Mouse (Mus musculus): Measurements from ENCODE around the gene Ifrd2. TPM values are rescaled to one million over a fixed set of nuclear protein-coding genes. Genes with fewer than 3 reads are reported as not detected.

The Ifrd2 gene
- polyA plus RNA-seq (2014; fragmentation: Nextera tagmentation; extraction: Ambion mirVana), result 44.6 and 45.7 TPM in 2 replicates

DNA sequence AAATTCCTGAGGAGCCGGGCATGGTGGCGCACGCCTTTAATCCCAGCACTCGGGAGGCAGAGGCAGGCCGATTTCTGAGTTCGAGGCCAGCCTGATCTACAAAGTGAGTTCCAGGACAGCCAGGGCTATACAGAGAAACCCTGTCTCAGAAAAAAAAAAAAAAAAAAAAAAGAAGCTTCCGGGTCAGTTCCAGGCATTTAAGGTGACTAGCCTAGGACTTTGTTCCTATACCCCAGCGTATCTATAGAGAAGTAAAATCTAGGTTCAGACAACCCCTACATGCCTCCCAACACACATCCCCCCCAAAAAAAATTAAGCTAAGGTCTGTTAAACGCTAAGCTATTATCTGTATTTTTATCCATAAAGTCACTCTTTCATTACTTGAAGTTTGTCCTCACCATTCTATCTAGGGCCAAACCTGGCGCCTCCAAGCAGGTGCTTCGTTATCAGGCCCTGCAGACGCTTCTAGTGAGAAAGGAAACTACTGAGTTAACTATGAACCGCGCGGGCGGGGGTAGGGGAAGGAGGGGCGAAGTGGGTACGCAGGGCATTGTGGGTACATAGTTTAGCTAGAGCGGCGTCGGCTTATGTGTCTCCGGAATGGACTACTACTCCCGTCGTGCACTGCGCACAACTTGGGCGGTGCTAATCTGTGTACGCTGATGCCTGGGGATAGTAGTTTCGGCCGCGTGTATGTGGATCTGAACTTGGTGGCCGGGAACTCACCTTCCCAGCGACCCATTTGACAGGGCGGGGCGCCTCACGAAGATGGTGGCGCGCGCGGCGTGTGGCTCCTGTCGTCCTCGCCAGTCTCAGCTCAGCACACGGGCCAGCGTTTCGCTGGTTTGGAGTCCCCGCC, at the start of gene Ifrd2:
TSS of gene Ifrd2 (plus strand) at position 669 of the 859 bp plus-strand sequence.
- H3K4me1 ChIP-seq (ENCODE audit: control insufficient read depth in 2 of 2, insufficient read depth in 2 of 2, low read length in 2 of 2), result peaks cover 23 to 30% of the 10 kb centered on the region in 2 experiments
- H3K9ac ChIP-seq (ENCODE audit: low read length), result peak within 1 kb of the TSS; percentile 79
- H3K4me2 ChIP-seq (ENCODE audit: low read length), result peak within 1 kb of the TSS; percentile 94
- no peaks in the 10 kb centered on the region for H3K27me3 ChIP-seq (ENCODE audit: control insufficient read depth, insufficient read depth, low read length)
- H3K27ac ChIP-seq (replicated peaks in 1 of 2; ENCODE audit: control insufficient read depth in 1 of 2, insufficient read depth in 1 of 2, low read depth in 2 of 2, low read length in 2 of 2), result peak within 1 kb of the TSS; percentile 17 to 64; a peak in 3 of 4 replicates
- peaks cover 46% of the 10 kb centered on the region for H3K36me3 ChIP-seq (ENCODE audit: control insufficient read depth, insufficient read depth, low read length)
- H3K4me3 ChIP-seq (ENCODE audit: control insufficient read depth in 1 of 2, insufficient read depth in 1 of 2, low read depth in 1 of 2, low read length in 2 of 2), result peak within 1 kb of the TSS; percentile 64 to 70
- WGBS, result 11% methylated on average over 46 of the region's 46 CpGs
- ATAC-seq (ENCODE audit: insufficient number of reproducible peaks, insufficient read depth, low FRiP score, low read depth), result peak; percentile 97
- H3K9me3 ChIP-seq (ENCODE audit: control insufficient read depth, low read length), result no peaks in the 10 kb centered on the region

DNA sequence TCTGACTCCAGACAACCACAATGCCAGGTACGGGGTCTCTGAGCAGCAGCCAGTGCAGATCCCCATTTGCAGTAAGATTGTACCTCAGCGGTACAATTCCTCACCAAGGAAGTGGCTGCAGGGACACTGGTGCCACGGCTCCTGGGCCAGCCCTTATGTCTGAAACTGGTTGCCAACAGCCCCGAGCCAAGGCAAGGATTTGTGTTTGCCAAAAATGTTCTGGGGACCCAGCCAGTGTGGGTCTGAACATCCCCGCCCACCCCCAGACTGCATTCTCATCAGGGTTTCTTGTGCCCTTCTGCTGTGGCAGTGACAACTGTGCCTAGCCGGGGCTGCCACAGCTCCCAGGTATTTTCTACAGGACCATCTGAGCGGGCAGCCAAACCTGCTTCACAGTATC, 49.2 kb upstream of the Ifrd2 start:
- Histone ChIP-seq H3K9me3 (ENCODE audit: control insufficient read depth, low read length) (no peaks in the 10 kb centered on the region), H3K27me3 (ENCODE audit: control insufficient read depth, insufficient read depth, low read length) (no peaks in the 10 kb centered on the region), H3K4me3 (ENCODE audit: control insufficient read depth in 1 of 2, insufficient read depth in 1 of 2, low read depth in 1 of 2, low read length in 2 of 2) (no peak overlapping the region), H3K4me2 (ENCODE audit: low read length) (no peak overlapping the region), H3K36me3 (ENCODE audit: control insufficient read depth, insufficient read depth, low read length) (peaks cover 31% of the 10 kb centered on the region), H3K9ac (ENCODE audit: low read length) (no peak overlapping the region), H3K27ac (replicated peaks in 1 of 2; ENCODE audit: control insufficient read depth in 1 of 2, insufficient read depth in 1 of 2, low read depth in 2 of 2, low read length in 2 of 2) (no peak overlapping the region), H3K4me1 (ENCODE audit: control insufficient read depth in 2 of 2, insufficient read depth in 2 of 2, low read length in 2 of 2) (peaks cover 32 to 46% of the 10 kb centered on the region in 2 experiments)
- 90% methylated on average over 7 of the region's 7 CpGs for WGBS
- ATAC-seq (ENCODE audit: insufficient number of reproducible peaks, insufficient read depth, low FRiP score, low read depth), result no peak

GRCm38 (mm10) chr9:107538711-107539110, 48.7 kb upstream of the Ifrd2 start:
- Histone ChIP-seq H3K4me1 (ENCODE audit: control insufficient read depth in 2 of 2, insufficient read depth in 2 of 2, low read length in 2 of 2) (peaks cover 29 to 47% of the 10 kb centered on the region in 2 experiments), H3K27ac (replicated peaks in 1 of 2; ENCODE audit: control insufficient read depth in 1 of 2, insufficient read depth in 1 of 2, low read depth in 2 of 2, low read length in 2 of 2) (no peak overlapping the region), H3K9me3 (ENCODE audit: control insufficient read depth, low read length) (no peaks in the 10 kb centered on the region), H3K9ac (ENCODE audit: low read length) (no peak overlapping the region), H3K36me3 (ENCODE audit: control insufficient read depth, insufficient read depth, low read length) (peaks cover 34% of the 10 kb centered on the region), H3K4me3 (ENCODE audit: control insufficient read depth in 1 of 2, insufficient read depth in 1 of 2, low read depth in 1 of 2, low read length in 2 of 2) (no peak overlapping the region), H3K27me3 (ENCODE audit: control insufficient read depth, insufficient read depth, low read length) (no peaks in the 10 kb centered on the region), H3K4me2 (ENCODE audit: low read length) (no peak overlapping the region)
- ATAC-seq (ENCODE audit: insufficient number of reproducible peaks, insufficient read depth, low FRiP score, low read depth), result no peak
- 88% methylated on average over 3 of the region's 3 CpGs for WGBS

DNA sequence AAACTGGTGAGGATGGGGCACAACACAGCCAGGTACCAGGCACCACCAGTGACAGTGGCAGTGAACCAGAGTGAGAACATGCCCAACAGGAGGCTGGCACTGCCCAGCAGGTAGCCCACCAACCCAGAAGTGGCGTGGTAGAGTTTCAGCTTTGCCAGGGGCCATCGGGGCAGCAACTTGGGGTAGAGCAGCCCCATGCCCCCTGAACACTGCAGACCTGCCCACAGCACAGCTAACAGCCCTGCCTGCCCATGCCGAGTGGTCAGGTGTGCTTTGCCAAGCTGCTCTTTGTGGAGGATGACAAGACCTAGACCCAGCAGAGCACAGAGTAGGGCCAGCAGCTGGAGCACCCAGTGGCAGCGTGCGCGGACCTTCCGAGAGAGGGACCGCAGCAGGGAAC, 47.5 kb upstream of the Ifrd2 start:
- no peak for ATAC-seq (ENCODE audit: insufficient number of reproducible peaks, insufficient read depth, low FRiP score, low read depth)
- WGBS, result 91% methylated on average over 8 of the region's 8 CpGs
- Histone ChIP-seq H3K9ac (ENCODE audit: low read length) (no peak overlapping the region), H3K4me3 (ENCODE audit: control insufficient read depth in 1 of 2, insufficient read depth in 1 of 2, low read depth in 1 of 2, low read length in 2 of 2) (no peak overlapping the region), H3K36me3 (ENCODE audit: control insufficient read depth, insufficient read depth, low read length) (peaks cover 46% of the 10 kb centered on the region), H3K27me3 (ENCODE audit: control insufficient read depth, insufficient read depth, low read length) (no peaks in the 10 kb centered on the region), H3K27ac (replicated peaks in 1 of 2; ENCODE audit: control insufficient read depth in 1 of 2, insufficient read depth in 1 of 2, low read depth in 2 of 2, low read length in 2 of 2) (no peak overlapping the region), H3K4me2 (ENCODE audit: low read length) (no peak overlapping the region), H3K9me3 (ENCODE audit: control insufficient read depth, low read length) (no peaks in the 10 kb centered on the region), H3K4me1 (ENCODE audit: control insufficient read depth in 2 of 2, insufficient read depth in 2 of 2, low read length in 2 of 2) (peaks cover 29 to 42% of the 10 kb centered on the region in 2 experiments)

DNA sequence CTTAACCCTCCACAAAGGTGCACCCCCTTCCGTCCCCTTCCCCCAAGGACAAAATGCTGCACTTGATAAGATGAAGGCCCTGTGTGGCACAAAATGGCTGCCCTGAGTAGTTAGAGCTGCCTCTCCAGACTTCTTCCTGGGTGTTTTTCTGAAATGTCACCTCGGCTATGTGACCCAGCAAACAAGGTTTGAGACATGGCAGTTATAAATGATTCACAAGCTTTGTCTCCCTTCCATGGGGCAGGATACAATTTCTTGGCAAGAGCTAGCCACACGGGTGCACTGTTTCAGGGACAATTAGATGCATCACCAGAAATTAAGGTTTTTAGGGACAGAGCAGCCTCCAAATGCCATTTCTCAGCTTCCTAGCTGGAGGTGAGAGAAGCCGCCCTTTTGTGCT, 47.0 kb upstream of the Ifrd2 start:
- Histone ChIP-seq H3K9ac (ENCODE audit: low read length) (no peak overlapping the region), H3K4me2 (ENCODE audit: low read length) (no peak overlapping the region), H3K9me3 (ENCODE audit: control insufficient read depth, low read length) (no peaks in the 10 kb centered on the region), H3K4me3 (ENCODE audit: control insufficient read depth in 1 of 2, insufficient read depth in 1 of 2, low read depth in 1 of 2, low read length in 2 of 2) (no peak overlapping the region), H3K27me3 (ENCODE audit: control insufficient read depth, insufficient read depth, low read length) (no peaks in the 10 kb centered on the region), H3K36me3 (ENCODE audit: control insufficient read depth, insufficient read depth, low read length) (peaks cover 51% of the 10 kb centered on the region), H3K4me1 (ENCODE audit: control insufficient read depth in 2 of 2, insufficient read depth in 2 of 2, low read length in 2 of 2) (peaks cover 29 to 37% of the 10 kb centered on the region in 2 experiments), H3K27ac (replicated peaks in 1 of 2; ENCODE audit: control insufficient read depth in 1 of 2, insufficient read depth in 1 of 2, low read depth in 2 of 2, low read length in 2 of 2) (no peak overlapping the region)
- 67% methylated on average over 4 of the region's 4 CpGs for WGBS
- ATAC-seq (ENCODE audit: insufficient number of reproducible peaks, insufficient read depth, low FRiP score, low read depth), result no peak

GRCm38 (mm10) chr9:107541005-107541404, 46.4 kb upstream of the Ifrd2 start:
- Histone ChIP-seq H3K27ac (replicated peaks in 1 of 2; ENCODE audit: control insufficient read depth in 1 of 2, insufficient read depth in 1 of 2, low read depth in 2 of 2, low read length in 2 of 2) (0 out of 4 replicates have a peak overlapping the region, but pooled peaks of 1 of the 2 experiments have one; percentile 9), H3K9me3 (ENCODE audit: control insufficient read depth, low read length) (no peaks in the 10 kb centered on the region), H3K4me2 (ENCODE audit: low read length) (peak overlapping the region; percentile 94), H3K4me3 (ENCODE audit: control insufficient read depth in 1 of 2, insufficient read depth in 1 of 2, low read depth in 1 of 2, low read length in 2 of 2) (peak overlapping the region; percentile 69 to 86; a peak in 3 of 4 replicates), H3K4me1 (ENCODE audit: control insufficient read depth in 2 of 2, insufficient read depth in 2 of 2, low read length in 2 of 2) (peaks cover 24 to 31% of the 10 kb centered on the region in 2 experiments), H3K27me3 (ENCODE audit: control insufficient read depth, insufficient read depth, low read length) (no peaks in the 10 kb centered on the region), H3K36me3 (ENCODE audit: control insufficient read depth, insufficient read depth, low read length) (peaks cover 54% of the 10 kb centered on the region), H3K9ac (ENCODE audit: low read length) (peak overlapping the region; percentile 73)
- 33% methylated on average over 10 of the region's 10 CpGs for WGBS
- ATAC-seq (ENCODE audit: insufficient number of reproducible peaks, insufficient read depth, low FRiP score, low read depth), result no peak

DNA sequence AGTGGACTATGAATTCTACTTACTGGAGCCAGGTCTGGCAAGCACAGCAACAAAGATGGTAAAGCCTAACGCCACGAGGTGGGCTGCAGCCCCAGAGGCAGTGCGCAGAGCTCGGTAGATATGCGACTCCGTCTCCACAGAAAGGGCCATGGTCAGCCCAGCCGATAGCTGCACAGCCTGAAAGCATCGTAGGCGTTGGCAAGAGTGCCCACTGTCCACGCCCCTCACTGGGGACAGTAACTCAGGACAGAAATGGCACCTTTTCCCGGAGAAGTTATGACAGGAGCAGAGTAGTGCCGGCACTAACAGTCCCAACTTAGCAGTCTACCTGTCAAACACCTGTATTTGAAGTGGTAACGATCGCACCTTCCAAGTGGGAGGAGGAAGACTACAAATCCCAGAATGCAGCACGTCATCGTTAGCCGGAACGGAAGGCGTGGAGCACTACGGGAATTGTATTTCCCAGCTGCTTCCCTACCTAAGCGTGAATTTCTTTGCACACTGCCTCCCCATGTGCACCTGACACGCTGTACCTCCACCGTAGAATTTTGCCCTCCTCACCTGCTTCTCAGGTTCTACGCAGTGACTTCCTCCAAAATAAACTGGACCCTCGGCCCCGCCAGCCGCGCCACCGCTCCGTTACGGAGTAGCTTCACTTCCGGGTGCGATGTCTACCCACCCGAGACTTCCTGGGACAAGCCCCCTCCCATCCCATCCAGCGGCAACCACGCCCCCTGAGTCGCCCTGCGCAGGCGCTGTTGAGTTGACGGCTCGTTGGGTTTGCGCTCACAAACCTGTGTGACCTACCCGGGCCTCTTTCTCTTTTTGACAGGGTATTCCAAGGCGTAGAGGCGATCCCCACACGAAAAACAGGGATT, 45.7 kb upstream of the Ifrd2 start, which contains the start of the genes Cyb561d2 and Nprl2:
TSS of gene Cyb561d2 (minus strand) at position 720 of the 878 bp plus-strand sequence.
TSS of gene Nprl2 (plus strand) at position 753 of the 878 bp plus-strand sequence.
- peaks cover 54% of the 10 kb centered on the region for H3K36me3 ChIP-seq (ENCODE audit: control insufficient read depth, insufficient read depth, low read length)
- ATAC-seq (ENCODE audit: insufficient number of reproducible peaks, insufficient read depth, low FRiP score, low read depth), result peak; percentile 78
- H3K27ac ChIP-seq (replicated peaks in 1 of 2; ENCODE audit: control insufficient read depth in 1 of 2, insufficient read depth in 1 of 2, low read depth in 2 of 2, low read length in 2 of 2), result peak within 1 kb of the TSS in 1 of 2 experiments; percentile 57; a peak in 2 of 4 replicates
- under 1% methylated on average over 46 of the region's 46 CpGs for WGBS
- H3K4me2 ChIP-seq (ENCODE audit: low read length), result peak within 1 kb of the TSS; percentile 94
- H3K4me1 ChIP-seq (ENCODE audit: control insufficient read depth in 2 of 2, insufficient read depth in 2 of 2, low read length in 2 of 2), result peaks cover 18 to 28% of the 10 kb centered on the region in 2 experiments
- H3K9me3 ChIP-seq (ENCODE audit: control insufficient read depth, low read length), result no peaks in the 10 kb centered on the region
- peak within 1 kb of the TSS; percentile 69 to 86 for H3K4me3 ChIP-seq (ENCODE audit: control insufficient read depth in 1 of 2, insufficient read depth in 1 of 2, low read depth in 1 of 2, low read length in 2 of 2)
- peak within 1 kb of the TSS; percentile 73 for H3K9ac ChIP-seq (ENCODE audit: low read length)
- no peaks in the 10 kb centered on the region for H3K27me3 ChIP-seq (ENCODE audit: control insufficient read depth, insufficient read depth, low read length)

All from heart, embryonic 14.5 days (tissue).